Mouse (Mus musculus) ES-E14 (cell line): ENCODE results near the gene Odf4.

Experiments used
- HCFC1 ChIP-seq: IDR thresholded peaks from 2 replicates; pipeline ENCODE4 v1.6.1; 2012; ENCODE audit warnings: low read length, inconsistent platforms, borderline replicate concordance; ENCODE audit not compliant: insufficient read depth
- ZNF384 ChIP-seq: IDR thresholded peaks from 2 replicates; pipeline ENCODE4 v1.6.1; 2012; ENCODE audit warnings: low read depth, low read length, inconsistent platforms

- TF ChIP-seq ZNF384: no peak
- TF ChIP-seq HCFC1: no peak
Observed at GRCm38 (mm10) chr11:68899815-68900214, 27.1 kb downstream of the Odf4 start.
